Mouse (Mus musculus): Measurements from ENCODE around the gene Dgkz. TPM values are rescaled to one million over a fixed set of nuclear protein-coding genes. Genes with fewer than 3 reads are reported as not detected.

Dgkz gene
- total RNA-seq (2021) = 10 to 100 TPM; 64.3 to 85.9 TPM

DNA sequence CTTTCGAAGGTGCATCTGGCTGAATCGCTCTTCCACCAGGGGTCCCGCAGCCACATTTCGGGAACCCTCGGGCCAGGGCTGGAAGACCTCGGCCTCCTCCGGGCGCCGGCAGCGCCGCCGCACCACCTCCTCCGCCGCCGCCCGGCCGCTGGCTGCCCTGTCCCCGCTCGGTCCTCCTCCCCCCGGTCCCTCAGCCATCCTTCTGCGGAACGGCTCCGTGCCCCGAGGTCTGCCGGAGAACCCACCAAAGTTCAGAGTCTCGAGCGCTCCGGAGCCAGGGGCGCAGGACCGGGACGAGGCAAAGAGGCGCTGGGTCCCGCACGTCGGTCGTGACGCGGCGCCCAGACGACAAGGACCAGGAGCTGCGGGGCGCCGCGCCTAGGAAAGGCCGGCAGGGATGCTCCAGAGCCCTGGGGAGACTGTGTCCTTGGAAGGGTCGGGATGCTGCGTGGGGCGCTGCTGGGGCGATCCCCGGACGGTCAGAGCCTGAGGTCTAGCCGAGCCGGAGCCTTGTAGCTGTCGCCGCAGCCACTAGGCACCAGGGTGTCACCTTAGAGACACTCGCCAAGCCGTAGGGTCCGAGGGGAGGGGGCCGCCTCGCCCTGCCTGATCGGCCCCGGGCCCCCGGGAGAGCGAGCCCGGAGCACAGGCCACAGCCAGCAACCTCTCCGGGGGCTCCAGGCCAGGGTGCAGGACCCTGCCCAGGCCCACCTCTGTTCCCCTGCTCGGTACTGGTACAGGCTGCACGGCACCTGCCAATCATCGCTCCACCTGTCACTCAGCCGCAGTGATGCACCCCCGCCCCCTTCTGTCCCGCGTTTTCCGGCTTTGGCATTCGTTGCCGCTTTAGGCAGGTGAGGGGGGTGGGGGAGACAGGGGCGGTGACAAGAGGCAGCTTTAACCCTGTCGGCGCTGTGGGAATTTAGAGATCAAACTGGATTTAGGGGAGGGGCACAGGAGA, at the start of gene Dgkz:
TSS of gene Dgkz (minus strand) at position 284 of the 961 bp plus-strand sequence.
- intact Hi-C loops (cut with DNase I) = no loop called here

GRCm38 (mm10) chr2:92025202-92025601, 49.5 kb upstream of the Dgkz start:
- DNase-seq = no peak
- intact Hi-C loops (cut with DNase I) = loop anchor here (2.0 kb wide), 1 partner anchor 34 kb away; no protein-coding TSS in a partner anchor

More for the DNA sequence above, at the start of gene Dgkz:
- DNase-seq = no peak

GRCm38 (mm10) chr2:92024274-92024672, 48.6 kb upstream of the Dgkz start, which contains the start of gene Creb3l1:
Gene Creb3l1 (minus strand): TSS chr2:92024502.
- peak; percentile 82 to 83 for DNase-seq
- intact Hi-C loops (cut with DNase I) = loop anchor here (2.0 kb wide), 1 partner anchor 35 kb away; no protein-coding TSS in a partner anchor

GRCm38 (mm10) chr2:92023362-92024273, 48.0 kb upstream of the Dgkz start:
- DNase-seq = peak; percentile 60 to 69

GRCm38 (mm10) chr2:92020676-92021265, 45.1 kb upstream of the Dgkz start:
- intact Hi-C loops (cut with DNase I) = no loop called here

More at GRCm38 (mm10) chr2:92023362-92024273, 48.0 kb upstream of the Dgkz start:
- intact Hi-C loops (cut with DNase I) = loop anchor here (1.0 to 2.0 kb wide), 2 partner anchors 33 to 35 kb away; no protein-coding TSS in a partner anchor

DNA sequence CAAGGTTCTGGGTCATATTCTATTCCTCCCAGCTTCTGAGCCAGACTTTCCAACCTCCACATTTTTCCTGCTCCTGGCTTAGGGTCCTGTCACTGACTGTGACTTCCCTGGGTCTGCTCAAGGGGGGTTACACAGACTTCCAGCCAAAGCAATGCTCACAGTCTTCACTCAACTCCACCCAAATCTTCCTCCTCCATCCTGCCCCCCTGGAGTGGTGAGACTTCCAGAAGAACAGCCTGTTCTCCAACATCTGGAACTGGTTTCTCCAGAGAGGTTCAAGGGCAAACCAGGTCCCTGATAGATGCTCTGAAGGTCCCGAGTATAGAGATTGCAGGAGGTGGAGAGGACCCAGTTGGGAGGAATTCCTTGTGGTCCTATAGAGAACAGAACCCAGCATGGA, 41.8 kb upstream of the Dgkz start:
- intact Hi-C loops (cut with DNase I) = no loop called here
- no peak for DNase-seq

More at GRCm38 (mm10) chr2:92020676-92021265, 45.1 kb upstream of the Dgkz start:
- DNase-seq = peak; percentile 50 to 51

DNA sequence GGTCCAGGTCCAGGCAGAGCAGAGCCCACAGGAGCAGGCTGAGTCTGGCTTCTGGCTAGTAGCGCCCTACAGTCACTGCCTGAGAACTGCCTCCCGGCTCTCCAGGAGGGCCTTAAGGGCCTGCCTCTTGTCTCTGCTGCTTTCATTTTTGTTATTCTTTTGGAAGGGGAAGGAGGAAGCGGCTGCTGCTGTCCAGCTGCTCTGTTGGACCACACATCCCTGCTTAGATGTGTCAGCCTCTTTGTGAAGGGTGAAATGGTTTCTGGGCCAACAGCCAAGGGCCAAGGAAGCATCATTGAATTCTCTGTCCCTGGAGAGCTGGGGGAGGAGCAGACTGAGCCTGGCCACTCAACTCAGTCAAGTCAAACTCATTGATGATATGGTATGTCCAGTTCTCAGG, 41.3 kb upstream of the Dgkz start:
- intact Hi-C loops (cut with DNase I) = no loop called here

GRCm38 (mm10) chr2:92014891-92015290, 39.2 kb upstream of the Dgkz start:
- DNase-seq = no peak
- intact Hi-C loops (cut with DNase I) = no loop called here

More for the DNA sequence above, 41.3 kb upstream of the Dgkz start:
- peak; percentile 91 to 92 for DNase-seq

- intact Hi-C loops (cut with DNase I) = no loop called here
- DNase-seq = no peak
Measured at GRCm38 (mm10) chr2:92014248-92014647, 38.6 kb upstream of the Dgkz start.

GRCm38 (mm10) chr2:92012768-92013445, 37.2 kb upstream of the Dgkz start:
- intact Hi-C loops (cut with DNase I) = no loop called here
- peak; percentile 85 to 86 for DNase-seq

- intact Hi-C loops (cut with DNase I) = no loop called here
- DNase-seq = peak in 1 of 2 experiments; percentile 41
Measured at GRCm38 (mm10) chr2:92011424-92012353, 36.0 kb upstream of the Dgkz start.

- DNase-seq = no peak
Measured at GRCm38 (mm10) chr2:92008623-92009404, 33.1 kb upstream of the Dgkz start.

DNA sequence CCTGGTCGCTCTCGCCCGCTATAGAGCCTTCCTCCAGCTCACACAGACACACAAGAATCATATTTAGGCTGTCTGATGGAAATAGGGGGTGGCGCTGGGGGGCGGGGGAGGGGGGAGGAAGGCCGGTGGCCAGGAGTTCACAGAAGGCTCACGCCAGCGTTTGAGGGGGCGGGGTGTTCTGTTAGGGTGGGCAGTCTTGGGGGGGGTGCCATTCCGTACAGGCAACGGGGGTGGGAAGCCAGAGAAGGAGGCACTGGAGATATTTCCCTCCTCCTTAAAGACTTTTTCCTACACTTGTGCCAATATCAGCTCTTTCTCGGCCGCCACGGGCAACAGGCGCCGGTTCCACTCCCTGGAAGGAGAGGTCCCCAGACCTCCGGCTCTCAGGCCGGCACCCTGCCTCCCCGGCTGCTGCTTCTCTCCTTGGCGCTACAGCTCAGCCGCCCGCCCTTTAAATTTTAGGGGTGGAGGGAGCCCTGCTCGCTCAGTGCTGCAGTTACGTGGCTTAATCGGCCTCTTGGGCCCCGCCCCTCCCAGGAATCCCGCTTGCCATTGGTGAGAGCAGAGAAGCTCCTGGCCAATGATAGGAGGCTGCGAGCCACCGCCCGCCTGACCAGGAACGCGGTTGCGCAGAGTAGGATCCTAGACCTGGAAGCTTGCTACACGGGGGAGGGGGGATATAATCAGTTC, 32.4 kb upstream of the Dgkz start:
- intact Hi-C loops (cut with DNase I) = loop anchor here (1.0 to 2.0 kb wide), 2 partner anchors 19 to 50 kb away; no protein-coding TSS in a partner anchor

More at GRCm38 (mm10) chr2:92008623-92009404, 33.1 kb upstream of the Dgkz start:
- intact Hi-C loops (cut with DNase I) = loop anchor here (1.0 kb wide), 1 partner anchor 49 kb away; no protein-coding TSS in a partner anchor

GRCm38 (mm10) chr2:92006983-92007921, 31.6 kb upstream of the Dgkz start:
- intact Hi-C loops (cut with DNase I) = loop anchor here (2.0 kb wide), 1 partner anchor 18 kb away; no protein-coding TSS in a partner anchor
- DNase-seq = peak; percentile 85

More for the DNA sequence above, 32.4 kb upstream of the Dgkz start:
- peak; percentile 97 to 98 for DNase-seq

DNA sequence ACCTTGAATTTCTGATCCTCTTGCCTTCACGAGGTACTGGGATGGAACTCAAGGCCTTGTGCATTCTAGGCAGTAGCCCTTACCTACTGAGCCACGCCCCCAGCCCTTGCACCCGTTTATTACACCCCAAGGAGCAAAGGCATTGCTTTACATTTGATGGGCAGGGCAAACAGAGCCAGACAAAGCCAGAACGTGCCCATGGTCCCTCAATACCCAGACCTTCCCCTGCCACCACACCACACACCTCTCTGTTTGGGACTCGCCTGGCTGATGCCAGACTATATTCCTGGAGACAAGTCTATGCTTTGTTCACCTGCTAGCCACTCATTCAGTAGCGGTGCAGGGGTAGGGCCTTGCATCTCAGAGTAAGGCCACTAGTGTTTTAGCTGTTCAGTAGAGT, 30.8 kb upstream of the Dgkz start:
- no peak for DNase-seq
- intact Hi-C loops (cut with DNase I) = loop anchor here (2.0 kb wide), 1 partner anchor 18 kb away; no protein-coding TSS in a partner anchor

DNA sequence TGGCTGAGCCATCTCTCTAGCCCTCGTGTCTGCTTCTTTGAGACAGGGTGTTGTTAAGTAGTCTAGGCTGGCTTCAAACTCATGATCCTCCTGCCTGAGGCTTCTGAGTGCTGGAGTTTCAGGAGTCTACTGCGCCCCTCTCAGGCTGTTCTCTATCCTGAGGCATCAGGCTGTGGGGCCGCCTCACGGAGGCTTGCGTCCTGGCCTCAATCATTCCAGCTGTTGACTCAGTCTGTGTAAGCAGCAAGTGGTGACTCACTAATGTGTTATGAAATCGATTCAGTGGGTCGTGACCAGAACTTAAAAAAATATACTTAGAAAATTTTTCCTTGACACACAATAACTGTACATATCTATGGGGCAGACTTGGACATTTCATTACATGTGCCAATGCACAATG, 29.0 kb upstream of the Dgkz start:
- intact Hi-C loops (cut with DNase I) = no loop called here
- no peak for DNase-seq
